Mouse (Mus musculus) ES-Bruce4 (cell line): ENCODE measurements around the gene Kdelc2. TPM values are rescaled to one million over a fixed set of nuclear protein-coding genes. Genes with fewer than 3 reads are reported as not detected.
A peak's percentile ranks its signal among the peaks of the same experiment; 100 is the strongest.

Experiments
- H3K27ac ChIP-seq: 2 replicates; pipeline ENCODE4 v1.5.1; 2012; ENCODE audit warnings: low read length, inconsistent platforms; ENCODE audit not compliant: insufficient read depth
- H3K27me3 ChIP-seq: 2 replicates; pipeline ENCODE4 v1.6.1; 2012; ENCODE audit warnings: mild to moderate bottlenecking, low read length, inconsistent platforms; ENCODE audit not compliant: control insufficient read depth, poor library complexity, insufficient read depth, severe bottlenecking
- H3K36me3 ChIP-seq: 2 replicates; pipeline ENCODE4 v1.6.1; 2012; ENCODE audit warnings: inconsistent platforms, mild to moderate bottlenecking, low read length, moderate library complexity; ENCODE audit not compliant: control insufficient read depth, poor library complexity, insufficient read depth, severe bottlenecking
- H3K4me1 ChIP-seq: one replicate; pipeline ENCODE4 v1.8.1; 2011; ENCODE audit warnings: low read length; ENCODE audit not compliant: control insufficient read depth, insufficient read depth
- H3K4me3 ChIP-seq: 2 replicates; pipeline ENCODE4 v1.5.1; 2011; ENCODE audit warnings: low read depth, mild to moderate bottlenecking, low read length
- H3K9ac ChIP-seq: 2 replicates; pipeline ENCODE4 v1.6.1; 2012; ENCODE audit warnings: low read depth, mild to moderate bottlenecking, inconsistent platforms; ENCODE audit not compliant: poor library complexity, severe bottlenecking
- H3K9me3 ChIP-seq: replicated peaks from 2 replicates; pipeline ENCODE4 v1.6.1; 2012; ENCODE audit warnings: mild to moderate bottlenecking, low read length, inconsistent platforms; ENCODE audit not compliant: control insufficient read depth, poor library complexity, insufficient read depth, severe bottlenecking
- CTCF ChIP-seq: IDR thresholded peaks from one replicate; pipeline ENCODE4 v1.8.1; 2011; ENCODE audit warnings: low read depth, low read length
- EP300 ChIP-seq: IDR thresholded peaks from 2 replicates; pipeline ENCODE4 v1.6.1; 2011; ENCODE audit warnings: low read depth, low read length; ENCODE audit not compliant: insufficient read depth
- POLR2A ChIP-seq: IDR thresholded peaks from one replicate; pipeline ENCODE4 v1.8.1; 2011; ENCODE audit warnings: low read length; ENCODE audit not compliant: insufficient read depth
- polyA plus RNA-seq: library from polyadenylated mRNA; stranded (reverse); fragments of >200 nt; gene quantifications from 2 replicates; pipeline ENCODE4 v1.2.4, GENCODE M21; 2011; ENCODE audit warnings: low read depth; ENCODE audit not compliant: missing spikeins, insufficient read depth, insufficient read length

Kdelc2 gene
- polyA plus RNA-seq, 1 experiment, result 16.9 TPM

DNA sequence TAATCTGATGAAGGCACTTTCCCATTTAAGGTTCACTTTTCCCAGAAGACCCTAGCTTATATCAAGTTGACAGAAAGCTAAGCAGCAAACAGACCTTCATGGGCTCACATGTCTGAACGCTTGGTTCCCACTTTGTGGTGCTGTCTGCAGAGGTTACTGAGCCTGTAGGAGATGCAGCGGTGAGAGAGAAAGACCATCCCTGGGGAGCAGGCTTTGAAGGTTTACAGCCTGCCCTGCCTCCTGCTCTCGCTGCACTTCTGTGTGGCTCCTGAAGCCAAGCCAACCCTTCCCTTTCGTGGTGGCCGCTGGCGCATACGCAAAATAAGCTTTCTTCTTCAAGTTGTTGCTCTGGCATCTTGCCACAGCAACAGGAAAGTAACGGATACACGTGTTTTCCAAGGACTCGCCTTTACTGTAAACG lies 18.5 kb downstream of the Kdelc2 start, which contains the start of gene 4930550C14Rik:
TSS of gene 4930550C14Rik (plus strand) at position 35 of the 421 bp plus-strand sequence.
- Histone ChIP-seq H3K36me3 (no peaks in the 10 kb centered on the region), H3K27ac (peak within 1 kb of the TSS; percentile 74)

DNA sequence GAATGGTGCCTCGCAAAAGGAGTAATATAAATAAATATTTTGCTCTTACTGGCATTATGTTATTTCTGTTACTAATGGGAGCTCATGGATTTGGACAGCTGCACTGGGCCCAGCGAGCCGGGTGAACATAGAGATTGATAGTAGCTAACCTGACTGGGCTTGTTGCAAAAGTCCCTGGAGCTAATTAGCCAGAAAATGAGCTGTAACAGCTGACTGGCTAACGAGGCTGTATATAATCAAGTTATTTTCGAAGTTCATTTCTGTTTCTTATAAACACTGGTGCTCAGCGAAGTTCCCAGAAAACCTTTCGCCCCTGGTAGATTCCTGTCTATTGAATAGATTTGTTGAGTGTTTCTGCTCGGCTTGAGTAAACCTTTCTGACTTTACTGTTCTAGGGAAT lies 19.2 kb downstream of the Kdelc2 start:
- H3K4me1 ChIP-seq, result no peaks in the 10 kb centered on the region

More for the DNA sequence above, 18.5 kb downstream of the Kdelc2 start, which contains the start of gene 4930550C14Rik:
- Histone ChIP-seq H3K9ac (peak within 1 kb of the TSS; percentile 48), H3K4me3 (peak within 1 kb of the TSS; percentile 27), H3K9me3 (no peaks in the 10 kb centered on the region), H3K4me1 (no peaks in the 10 kb centered on the region), H3K27me3 (no peaks in the 10 kb centered on the region)
- no peak for TF ChIP-seq EP300
- no peak for TF ChIP-seq CTCF

DNA sequence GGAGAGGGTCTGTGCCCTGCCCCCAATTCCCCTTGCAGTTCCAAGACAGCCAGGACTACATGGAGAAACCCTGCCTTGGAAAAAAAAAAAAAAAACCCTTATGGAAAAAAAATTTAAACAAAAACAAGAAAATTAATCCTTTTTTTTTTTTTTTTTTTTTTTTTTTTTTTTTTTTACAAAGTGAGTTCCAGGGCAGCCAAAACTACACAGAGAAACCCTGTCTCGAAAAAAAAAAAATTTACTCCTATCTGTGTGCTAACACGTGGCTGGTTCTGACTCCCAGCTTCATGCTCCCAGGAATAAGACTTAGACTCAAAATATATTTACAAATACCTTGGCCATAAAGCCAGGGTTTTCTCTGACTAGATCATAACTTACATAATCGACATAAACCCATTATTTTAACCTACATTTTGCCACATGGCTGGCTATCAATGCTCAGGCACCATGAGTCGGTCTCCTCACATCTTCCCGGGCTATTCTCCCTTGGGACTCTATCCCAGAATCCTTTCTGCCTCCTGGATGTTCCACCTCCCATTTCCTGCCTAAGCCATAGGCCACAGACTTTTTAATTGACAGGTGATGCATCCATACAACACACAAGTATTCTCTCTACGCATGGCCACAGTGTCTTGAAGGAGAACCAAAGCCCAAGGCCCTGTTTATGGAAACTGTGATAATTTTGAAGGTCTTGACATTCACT lies 20.4 kb downstream of the Kdelc2 start:
- Histone ChIP-seq H3K27me3 (no peaks in the 10 kb centered on the region), H3K36me3 (no peaks in the 10 kb centered on the region), H3K9me3 (no peaks in the 10 kb centered on the region), H3K9ac (peak overlapping the region; percentile 37), H3K4me1 (no peaks in the 10 kb centered on the region), H3K27ac (no peak overlapping the region), H3K4me3 (peak overlapping the region; percentile 72)
- TF ChIP-seq CTCF, result no peak
- TF ChIP-seq EP300, result no peak
- peak; percentile 84 for TF ChIP-seq POLR2A

More for the DNA sequence above, 19.2 kb downstream of the Kdelc2 start:
- H3K4me3 ChIP-seq, result no peak overlapping the region
- H3K9me3 ChIP-seq, result no peaks in the 10 kb centered on the region
- H3K9ac ChIP-seq, result peak overlapping the region; percentile 48
- peak overlapping the region; percentile 74 for H3K27ac ChIP-seq
- no peaks in the 10 kb centered on the region for H3K36me3 ChIP-seq
- TF ChIP-seq CTCF (no peak), EP300 (no peak), POLR2A (no peak)
- H3K27me3 ChIP-seq, result no peaks in the 10 kb centered on the region

- no peaks in the 10 kb centered on the region for H3K36me3 ChIP-seq
- no peaks in the 10 kb centered on the region for H3K27me3 ChIP-seq
- H3K9ac ChIP-seq, result peak overlapping the region; percentile 43
- TF ChIP-seq POLR2A (peak; percentile 29), CTCF (no peak), EP300 (no peak)
- no peaks in the 10 kb centered on the region for H3K9me3 ChIP-seq
- no peaks in the 10 kb centered on the region for H3K4me1 ChIP-seq
- H3K4me3 ChIP-seq, result peak overlapping the region; percentile 89
- H3K27ac ChIP-seq, result peak overlapping the region; percentile 67
Measured at GRCm38 (mm10) chr9:53404753-53405722, 21.2 kb downstream of the Kdelc2 start.

DNA sequence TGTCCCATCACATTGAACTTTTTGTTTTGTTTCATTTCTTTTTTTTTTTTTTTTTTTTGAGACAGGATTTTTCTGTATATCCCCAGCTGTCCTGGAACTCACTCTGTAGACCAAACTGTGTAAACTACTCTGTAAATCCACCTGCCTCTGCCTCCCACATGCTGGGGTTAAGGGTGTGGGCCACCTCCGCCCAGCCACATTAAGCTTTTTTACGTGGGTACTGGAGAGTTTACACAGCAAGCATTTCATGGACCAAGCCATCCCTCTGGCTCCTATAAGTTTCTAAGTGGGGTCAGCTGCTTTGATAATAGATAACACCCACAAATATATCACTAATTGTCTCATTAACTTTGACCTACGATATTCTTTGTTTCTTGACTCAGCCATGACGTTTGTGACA lies 24.7 kb downstream of the Kdelc2 start:
- H3K36me3 ChIP-seq, result no peaks in the 10 kb centered on the region
- H3K9ac ChIP-seq, result no peak overlapping the region

DNA sequence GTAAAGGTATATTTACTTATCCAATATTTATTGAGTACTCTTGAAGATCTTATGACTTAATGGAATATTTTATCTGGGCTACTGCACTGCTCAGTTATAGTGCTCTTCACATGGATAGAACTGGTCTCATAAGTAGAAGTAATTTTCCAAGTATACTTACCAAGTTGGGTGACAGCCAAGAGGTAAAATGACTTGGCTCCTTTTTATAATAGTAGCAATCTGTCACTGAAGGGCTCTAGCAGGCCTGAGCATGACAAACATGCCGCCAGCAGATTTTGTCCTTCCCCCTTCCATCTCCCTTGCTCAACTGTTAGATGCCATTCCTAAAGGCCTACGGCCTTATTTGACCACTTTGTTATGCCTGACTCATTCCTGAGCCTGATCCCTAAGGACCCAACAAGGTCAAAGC lies 25.1 kb downstream of the Kdelc2 start:
- no peak overlapping the region for H3K4me3 ChIP-seq
- H3K4me1 ChIP-seq, result no peaks in the 10 kb centered on the region
- H3K9me3 ChIP-seq, result no peaks in the 10 kb centered on the region
- no peak overlapping the region for H3K27ac ChIP-seq
- no peaks in the 10 kb centered on the region for H3K36me3 ChIP-seq
- H3K9ac ChIP-seq, result no peak overlapping the region
- no peaks in the 10 kb centered on the region for H3K27me3 ChIP-seq
- no peak for TF ChIP-seq CTCF
- no peak for TF ChIP-seq EP300
- no peak for TF ChIP-seq POLR2A

More for the DNA sequence above, 24.7 kb downstream of the Kdelc2 start:
- Histone ChIP-seq H3K9me3 (no peaks in the 10 kb centered on the region), H3K4me3 (no peak overlapping the region), H3K27ac (no peak overlapping the region), H3K4me1 (no peaks in the 10 kb centered on the region), H3K27me3 (no peaks in the 10 kb centered on the region)
- no peak for TF ChIP-seq EP300
- TF ChIP-seq CTCF, result no peak
- no peak for TF ChIP-seq POLR2A
